Mouse (Mus musculus) bone marrow, adult 2 months (tissue): ENCODE measurements at regions not wholly inside any gene's neighbourhood (a gene's known extent, or its start where the extent isn't known, plus 50 kb on each side); places are given as distances from the start of the nearest gene placed in this dataset.

ENCODE experiments used
- CTCF ChIP-seq: fragments of 200-500 bp; IDR thresholded peaks from 2 replicates; pipeline ENCODE4 v1.5.1; 2011; ENCODE audit warnings: low read length, control low read depth; ENCODE audit not compliant: control insufficient read depth, insufficient read depth
- POLR2A ChIP-seq: fragments of 200-500 bp; IDR thresholded peaks from 2 replicates; pipeline ENCODE4 v1.6.1; 2011; ENCODE audit warnings: low read depth, mild to moderate bottlenecking, control low read depth, low read length, borderline replicate concordance; ENCODE audit not compliant: control insufficient read depth

DNA sequence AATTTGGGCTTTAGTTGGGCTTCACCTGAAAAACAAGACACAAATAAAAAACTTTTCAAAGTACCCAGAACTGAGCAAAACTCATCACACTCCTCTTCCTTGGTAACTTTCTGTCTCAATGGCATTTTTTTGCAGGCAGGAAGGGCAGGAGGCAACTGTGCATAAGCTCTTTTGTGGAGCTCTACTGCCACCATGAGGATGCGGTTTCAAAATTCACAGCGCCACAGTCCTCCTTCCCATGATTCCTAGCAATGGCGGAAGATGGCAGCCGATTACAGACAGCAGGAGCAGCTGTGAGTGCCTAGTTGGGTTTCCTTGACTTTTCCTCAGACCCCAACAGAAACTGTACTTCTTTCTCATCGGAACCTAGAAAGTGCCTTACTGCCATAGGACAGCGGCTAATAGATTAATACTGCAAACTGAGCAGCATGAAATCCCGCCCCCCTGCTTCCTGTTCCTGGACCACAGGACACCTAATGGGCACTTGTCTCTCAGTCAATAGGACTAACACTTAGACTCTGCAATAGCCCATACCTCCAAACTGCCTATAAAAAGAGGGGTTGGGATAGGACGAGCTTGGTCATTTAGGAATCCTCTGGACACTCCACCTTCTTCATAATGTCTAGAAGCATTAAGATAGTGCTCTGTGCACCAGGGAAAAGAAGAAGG, 162.5 kb upstream of the Olfr1324 start:
- no peak for TF ChIP-seq POLR2A
- no peak for TF ChIP-seq CTCF
